Mouse (Mus musculus) megakaryocyte, embryonic 14.5 days (primary cell): Measurements from ENCODE around the gene 1700003H04Rik.

Experiments used
- FLI1 ChIP-seq: IDR thresholded peaks from 2 replicates; pipeline ENCODE4 v1.6.1; 2012; ENCODE audit warnings: low read length, inconsistent platforms, mixed read lengths
- GATA1 ChIP-seq: IDR thresholded peaks from 3 replicates; pipeline ENCODE4 v1.6.1; 2012; ENCODE audit warnings: mixed read lengths, low read length, inconsistent platforms, borderline replicate concordance

GRCm38 (mm10) chr3:124609956-124610355 lies 29.1 kb upstream of the 1700003H04Rik start:
- TF ChIP-seq GATA1 (no peak), FLI1 (no peak)
